Mouse (Mus musculus) MEL (cell line): ENCODE results near the gene Chmp1a. TPM values are rescaled to one million over a fixed set of nuclear protein-coding genes. Genes with fewer than 3 reads are reported as not detected.

ENCODE experiments used
- DNase-seq: peaks from one replicate; pipeline ENCODE4 v3.0.0; 2011; ENCODE audit warnings: low read depth, low spot score
- H3K27ac ChIP-seq: 2 replicates; pipeline ENCODE4 v1.5.1; 2012; ENCODE audit warnings: low read depth, mild to moderate bottlenecking, control low read depth, low read length, moderate library complexity; ENCODE audit not compliant: control insufficient read depth
- H3K27me3 ChIP-seq, 2 experiments: fragments of 150-350 bp in 1 of 2; sonication (generic) in 1 of 2; 2 replicates each; pipeline ENCODE4 v1.6.1; 2012; ENCODE audit warnings: low read length in 2 of 2, mild to moderate bottlenecking in 2 of 2, improper control_type of control experiment in 1 of 2, moderate library complexity in 1 of 2; ENCODE audit not compliant: insufficient read depth in 2 of 2, control insufficient read depth in 1 of 2
- H3K36me3 ChIP-seq, 2 experiments: 2 replicates each; pipeline ENCODE4 v1.6.1; 2012 to 2014; ENCODE audit warnings: low read length in 2 of 2, improper control_type of control experiment in 1 of 2, inconsistent platforms in 1 of 2, mild to moderate bottlenecking in 1 of 2; ENCODE audit not compliant: insufficient read depth in 2 of 2, control insufficient read depth in 1 of 2
- H3K4me1 ChIP-seq, 2 experiments: fragments of 150-350 bp in 1 of 2; sonication (generic) in 1 of 2; 2 replicates each; pipeline ENCODE4 v1.6.1; 2012; ENCODE audit warnings: low read length in 2 of 2, improper control_type of control experiment in 1 of 2, mild to moderate bottlenecking in 1 of 2; ENCODE audit not compliant: insufficient read depth in 2 of 2, control insufficient read depth in 1 of 2
- H3K4me3 ChIP-seq, 2 experiments: fragments of 150-350 bp in 1 of 2; sonication (generic) in 1 of 2; 2 replicates each; pipeline ENCODE4 v1.5.1; 2012; ENCODE audit warnings: low read depth in 2 of 2, low read length in 2 of 2, mild to moderate bottlenecking in 2 of 2, moderate library complexity in 2 of 2, control low read depth in 1 of 2, improper control_type of control experiment in 1 of 2; ENCODE audit not compliant: control insufficient read depth in 1 of 2, insufficient read depth in 1 of 2
- H3K79me2 ChIP-seq: 2 replicates; pipeline ENCODE4 v1.6.1; 2012; ENCODE audit warnings: mild to moderate bottlenecking, low read length, moderate library complexity; ENCODE audit not compliant: control insufficient read depth, poor library complexity, insufficient read depth
- H3K9ac ChIP-seq: 2 replicates; pipeline ENCODE4 v1.6.1; 2012; ENCODE audit warnings: low read depth, mild to moderate bottlenecking, control low read depth, low read length, moderate library complexity; ENCODE audit not compliant: control insufficient read depth, poor library complexity, severe bottlenecking
- H3K9me3 ChIP-seq: fragments of 150-350 bp; sonication (generic); replicated peaks from 2 replicates; pipeline ENCODE4 v1.6.1; 2012; ENCODE audit warnings: mild to moderate bottlenecking, low read length, improper control_type of control experiment, moderate library complexity; ENCODE audit not compliant: insufficient read depth
- BHLHE40 ChIP-seq: IDR thresholded peaks from 2 replicates; pipeline ENCODE4 v1.6.1; 2012; ENCODE audit warnings: low read depth, mild to moderate bottlenecking, inconsistent platforms, low read length, improper control_type of control experiment, borderline replicate concordance
- CHD2 ChIP-seq: IDR thresholded peaks from 2 replicates; pipeline ENCODE4 v1.6.1; 2011; ENCODE audit warnings: low read length, improper control_type of control experiment
- CTCF ChIP-seq, 3 experiments: IDR thresholded peaks in 2 of 3; conservative IDR thresholded peaks in 1 of 3; 2 replicates each; pipeline ENCODE4 v1.5.1; 2011 to 2012; ENCODE audit warnings: low read length in 3 of 3, low read depth in 2 of 3, mild to moderate bottlenecking in 2 of 3, improper control_type of control experiment in 1 of 3, inconsistent platforms in 1 of 3, mixed read lengths in 1 of 3, moderate library complexity in 1 of 3; ENCODE audit not compliant: control insufficient read depth in 1 of 3, insufficient read depth in 1 of 3, poor library complexity in 1 of 3, severe bottlenecking in 1 of 3
- E2F4 ChIP-seq: IDR thresholded peaks from 2 replicates; pipeline ENCODE4 v1.6.1; 2011; ENCODE audit warnings: low read depth, low read length, improper control_type of control experiment, borderline replicate concordance
- ELF1 ChIP-seq: IDR thresholded peaks from 2 replicates; pipeline ENCODE4 v1.6.1; 2014; ENCODE audit warnings: low read depth, mild to moderate bottlenecking, inconsistent platforms, low read length, improper control_type of control experiment, moderate library complexity
- GATA1 ChIP-seq: IDR thresholded peaks from 2 replicates; pipeline ENCODE4 v1.6.1; 2011; ENCODE audit warnings: low read depth, low read length, improper control_type of control experiment
- MAFK ChIP-seq: IDR thresholded peaks from 2 replicates; pipeline ENCODE4 v1.6.1; 2011; ENCODE audit warnings: low read depth, mild to moderate bottlenecking, low read length, improper control_type of control experiment, borderline replicate concordance
- MAX ChIP-seq: IDR thresholded peaks from 2 replicates; pipeline ENCODE4 v1.6.1; 2011; ENCODE audit warnings: low read length, improper control_type of control experiment
- MXI1 ChIP-seq: IDR thresholded peaks from 2 replicates; pipeline ENCODE4 v1.6.1; 2011; ENCODE audit warnings: mild to moderate bottlenecking, low read depth, low read length, improper control_type of control experiment
- MYB ChIP-seq: IDR thresholded peaks from 2 replicates; pipeline ENCODE4 v1.6.1; 2011; ENCODE audit warnings: mild to moderate bottlenecking, low read depth, low read length, improper control_type of control experiment
- NELFE ChIP-seq: IDR thresholded peaks from 2 replicates; pipeline ENCODE4 v1.6.1; 2011; ENCODE audit warnings: low read depth, low read length, improper control_type of control experiment
- POLR2AphosphoS5 ChIP-seq: IDR thresholded peaks from 2 replicates; pipeline ENCODE4 v1.6.1; 2012; ENCODE audit warnings: low read depth, borderline replicate concordance, mild to moderate bottlenecking, inconsistent platforms, low read length, moderate library complexity, mixed read lengths
- RCOR1 ChIP-seq: IDR thresholded peaks from 2 replicates; pipeline ENCODE4 v1.6.1; 2012; ENCODE audit warnings: low read depth, mild to moderate bottlenecking, inconsistent platforms, low read length, improper control_type of control experiment
- SIN3A ChIP-seq: IDR thresholded peaks from 2 replicates; pipeline ENCODE4 v1.6.1; 2012; ENCODE audit warnings: low read length, improper control_type of control experiment, inconsistent platforms
- SMC3 ChIP-seq: IDR thresholded peaks from 2 replicates; pipeline ENCODE4 v1.6.1; 2011; ENCODE audit warnings: low read depth, low read length, improper control_type of control experiment
- TCF12 ChIP-seq: IDR thresholded peaks from 2 replicates; pipeline ENCODE4 v1.6.1; 2014; ENCODE audit warnings: low read depth, mild to moderate bottlenecking, inconsistent platforms, low read length, improper control_type of control experiment, moderate library complexity
- UBTF ChIP-seq: IDR thresholded peaks from 2 replicates; pipeline ENCODE4 v1.6.1; 2012; ENCODE audit warnings: low read depth, mild to moderate bottlenecking, inconsistent platforms, low read length, improper control_type of control experiment, moderate library complexity, borderline replicate concordance; ENCODE audit not compliant: insufficient read depth
- USF2 ChIP-seq, 2 experiments: IDR thresholded peaks; 2 replicates each; pipeline ENCODE4 v1.6.1; 2011 to 2012; ENCODE audit warnings: improper control_type of control experiment in 2 of 2, low read length in 2 of 2, borderline replicate concordance in 1 of 2, inconsistent platforms in 1 of 2, low read depth in 1 of 2, mild to moderate bottlenecking in 1 of 2; ENCODE audit not compliant: insufficient read depth in 1 of 2
- ZMIZ1 ChIP-seq: IDR thresholded peaks from 2 replicates; pipeline ENCODE4 v1.6.1; 2012; ENCODE audit warnings: low read depth, mild to moderate bottlenecking, inconsistent platforms, low read length, improper control_type of control experiment, moderate library complexity
- ZNF384 ChIP-seq: IDR thresholded peaks from 2 replicates; pipeline ENCODE4 v1.6.1; 2012; ENCODE audit warnings: low read depth, mild to moderate bottlenecking, inconsistent platforms, low read length, improper control_type of control experiment
- polyA plus RNA-seq, 2 experiments: library from polyadenylated mRNA; stranded (reverse) in 1 of 2; unstranded in 1 of 2; fragments of >175 nt in 1 of 2; fragments of >200 nt in 1 of 2; gene quantifications; 2 replicates each; pipeline versions ENCODE4 v1.2.1 to v1.2.4; 2012; ENCODE audit warnings: low replicate concordance in 2 of 2, low read depth in 1 of 2; ENCODE audit not compliant: insufficient read length in 2 of 2, insufficient read depth in 1 of 2, missing spikeins in 1 of 2
- total RNA-seq: library from RNA; depleted of rRNA; stranded (reverse); fragments of 300-350 nt; gene quantifications from 2 replicates; pipeline ENCODE4 v1.2.3, GENCODE M21; 2012

Gene Chmp1a
- total and polyA plus RNA-seq, 3 experiments = 80.5 to 85.7 TPM; not detected in 1

GRCm38 (mm10) chr8:123242107-123242923, 29.8 kb upstream of the Chmp1a start:
- H3K9ac ChIP-seq = no peak overlapping the region
- H3K79me2 ChIP-seq = no peaks in the 10 kb centered on the region
- H3K4me1 ChIP-seq = no peaks in the 10 kb centered on the region
- no peak for DNase-seq
- H3K9me3 ChIP-seq = no peaks in the 10 kb centered on the region
- H3K36me3 ChIP-seq = no peaks in the 10 kb centered on the region
- no peak overlapping the region for H3K4me3 ChIP-seq
- TF ChIP-seq GATA1 = no peak
- no peak for TF ChIP-seq USF2 (IDR thresholded peaks at IDR 0.05; ENCODE audit: borderline replicate concordance in 1 of 2, insufficient read depth in 1 of 2, low read depth in 1 of 2, low read length in 2 of 2)
- TF ChIP-seq SIN3A = no peak
- TF ChIP-seq POLR2AphosphoS5 = no peak
- no peak for TF ChIP-seq CTCF (IDR thresholded peaks at IDR 0.05 in 2 of 3, conservative IDR thresholded peaks at IDR 0.05 in 1 of 3; ENCODE audit: control insufficient read depth in 1 of 3, insufficient read depth in 1 of 3, low read depth in 2 of 3, low read length in 3 of 3, poor library complexity in 1 of 3, severe bottlenecking in 1 of 3)
- TF ChIP-seq MAFK = no peak
- TF ChIP-seq ZMIZ1 = no peak
- no peak for TF ChIP-seq ZNF384
- TF ChIP-seq NELFE = no peak
- no peak for TF ChIP-seq CHD2
- no peak for TF ChIP-seq MYB
- TF ChIP-seq MXI1 = no peak
- no peak for TF ChIP-seq UBTF
- no peak for TF ChIP-seq BHLHE40
- TF ChIP-seq ELF1 = no peak
- TF ChIP-seq MAX = no peak
- no peak for TF ChIP-seq TCF12
- TF ChIP-seq RCOR1 = no peak
- no peak overlapping the region for H3K27ac ChIP-seq
- no peaks in the 10 kb centered on the region; a peak in 1 of 4 replicates for H3K27me3 ChIP-seq

GRCm38 (mm10) chr8:123239398-123239797, 26.8 kb upstream of the Chmp1a start:
- no peaks in the 10 kb centered on the region; the same call in 1 of the 2 replicates for H3K79me2 ChIP-seq
- TF ChIP-seq ZNF384 = no peak
- no peak for TF ChIP-seq SMC3
- TF ChIP-seq MXI1 = no peak
- no peak for TF ChIP-seq POLR2AphosphoS5
- TF ChIP-seq E2F4 = no peak
- TF ChIP-seq USF2 (IDR thresholded peaks at IDR 0.05; ENCODE audit: borderline replicate concordance in 1 of 2, insufficient read depth in 1 of 2, low read depth in 1 of 2, low read length in 2 of 2) = no peak
- H3K9ac ChIP-seq = no peak overlapping the region
- DNase-seq = no peak
- no peaks in the 10 kb centered on the region for H3K9me3 ChIP-seq
- no peaks in the 10 kb centered on the region; a peak in 1 of 4 replicates for H3K27me3 ChIP-seq
- peaks cover 0 to 9% of the 10 kb centered on the region in 2 experiments; a peak in 1 of 4 replicates for H3K4me1 ChIP-seq
- H3K27ac ChIP-seq = no peak overlapping the region
- H3K36me3 ChIP-seq = no peaks in the 10 kb centered on the region; a peak in 1 of 4 replicates
- no peak overlapping the region for H3K4me3 ChIP-seq
